Mouse (Mus musculus) left cerebral cortex, adult 6 months (tissue): ENCODE measurements around the gene Scp2d1. TPM values are rescaled to one million over a fixed set of nuclear protein-coding genes. Genes with fewer than 3 reads are reported as not detected.

Source experiments
- long read RNA-seq, 2 experiments: library from polyadenylated mRNA; unstranded; transcript quantifications; one replicate each; pipeline ENCODE4 v2.0.0; 2019 to 2020
- polyA plus RNA-seq: library from polyadenylated mRNA; unstranded; fragments of <200 nt; fragmentation: Nextera tagmentation; gene quantifications from 2 replicates; pipeline ENCODE4 v1.2.3, GENCODE M21; 2021

Gene Scp2d1
- not detected in 2 replicates for polyA plus RNA-seq
- long read RNA-seq, experiment 1, result 0 reads
- long read RNA-seq, experiment 2, result 0 reads

GRCm38 (mm10) chr2:144823356-144823755 is at the start of gene Scp2d1:
Gene Scp2d1 (plus strand): TSS chr2:144823656.

Other genes with a start within 250 kb of the Scp2d1 start
- gene Smim26, start 229.6 kb upstream of the Scp2d1 start, polyA plus RNA-seq, result 123 and 144 TPM in 2 replicates
- 124 and 164 TPM in 2 replicates for gene Dtd1, start 223.8 kb upstream of the Scp2d1 start, polyA plus RNA-seq